Mouse (Mus musculus) bone marrow macrophage, adult 2 months (primary cell): ENCODE results near the gene Fam133b.

ENCODE experiments used
- CTCF ChIP-seq: IDR thresholded peaks from 2 replicates; pipeline ENCODE4 v1.5.1; 2012; ENCODE audit warnings: low read depth, mild to moderate bottlenecking, low read length, moderate library complexity
- POLR2A ChIP-seq: IDR thresholded peaks from 2 replicates; pipeline ENCODE4 v1.6.1; 2012; ENCODE audit warnings: mild to moderate bottlenecking, low read depth, low read length, borderline replicate concordance

GRCm38 (mm10) chr5:3551481-3551880, 7.8 kb downstream of the Fam133b start:
- no peak for TF ChIP-seq CTCF
- TF ChIP-seq POLR2A = no peak
